Mouse (Mus musculus) lung, postnatal 10 days (tissue): Measurements from ENCODE around the gene Galc.
"Not testable (repeated sequence)": the region's sequence is repeated elsewhere in the genome, so short reads cannot be mapped to it uniquely, and the experiment has no call there.

Experiments
- DNase-seq: peaks from one replicate; pipeline ENCODE4 v3.0.0; 2021

Gene Galc

GRCm38 (mm10) chr12:98252417-98252816 is 6.8 kb downstream of the Galc start:
- DNase-seq: no peak

- DNase-seq: no peak
These were observed 8.9 kb downstream of the Galc start for GRCm38 (mm10) chr12:98250327-98250726.

- DNase-seq: no peak
These were observed 9.6 kb downstream of the Galc start for GRCm38 (mm10) chr12:98249671-98250070.

GRCm38 (mm10) chr12:98246835-98247234 is 12.4 kb downstream of the Galc start:
- no peak for DNase-seq

GRCm38 (mm10) chr12:98244865-98245264 is 14.4 kb downstream of the Galc start:
- no peak for DNase-seq

GRCm38 (mm10) chr12:98244161-98244560 is 15.1 kb downstream of the Galc start:
- DNase-seq: no peak

- not testable (repeated sequence) for DNase-seq
These were observed 20.8 kb downstream of the Galc start for GRCm38 (mm10) chr12:98238478-98238877.

GRCm38 (mm10) chr12:98227037-98227436 is 32.2 kb downstream of the Galc start:
- no peak for DNase-seq

- no peak for DNase-seq
These were observed 36.0 kb downstream of the Galc start for GRCm38 (mm10) chr12:98223286-98223685.

GRCm38 (mm10) chr12:98216432-98216831 is 42.8 kb downstream of the Galc start:
- DNase-seq: no peak

- DNase-seq: peak; percentile 15
These were observed 43.7 kb downstream of the Galc start for GRCm38 (mm10) chr12:98215512-98215911.

GRCm38 (mm10) chr12:98214191-98214590 is 45.1 kb downstream of the Galc start:
- no peak for DNase-seq

- DNase-seq: no peak
These were observed 45.5 kb downstream of the Galc start for GRCm38 (mm10) chr12:98213791-98214190.

- DNase-seq: no peak
These were observed 45.9 kb downstream of the Galc start for GRCm38 (mm10) chr12:98213332-98213731.

- peak; percentile 24 for DNase-seq
These were observed 46.6 kb downstream of the Galc start for GRCm38 (mm10) chr12:98212457-98213175.

GRCm38 (mm10) chr12:98210495-98210894 is 48.8 kb downstream of the Galc start:
- DNase-seq: no peak

GRCm38 (mm10) chr12:98208104-98208503 is 51.2 kb downstream of the Galc start:
- DNase-seq: no peak

- no peak for DNase-seq
These were observed 53.7 kb downstream of the Galc start for GRCm38 (mm10) chr12:98205450-98206051.

- no peak for DNase-seq
These were observed 61.9 kb downstream of the Galc start for GRCm38 (mm10) chr12:98197401-98197800.

- DNase-seq: no peak
These were observed 69.1 kb downstream of the Galc start for GRCm38 (mm10) chr12:98190201-98190600.

- DNase-seq: no peak
These were observed 70.2 kb downstream of the Galc start for GRCm38 (mm10) chr12:98189096-98189495.

- no peak for DNase-seq
These were observed 71.9 kb downstream of the Galc start for GRCm38 (mm10) chr12:98187186-98187899.

GRCm38 (mm10) chr12:98181729-98182128 is 77.5 kb downstream of the Galc start:
- DNase-seq: peak; percentile 60

- no peak for DNase-seq
These were observed 78.5 kb downstream of the Galc start for GRCm38 (mm10) chr12:98180807-98181206.
